Mouse (Mus musculus) lung, adult 18-20 months (tissue): Measurements from ENCODE around the gene Exoc2.
A peak's percentile ranks its signal among the peaks of the same experiment; 100 is the strongest.

Source experiments
- DNase-seq, 2 experiments: peaks; one replicate each; pipeline ENCODE4 v3.0.0; 2022; ENCODE audit warnings: mixed read lengths in 2 of 2

The Exoc2 gene

GRCm38 (mm10) chr13:30766636-30767476, 207.0 kb downstream of the Exoc2 start:
- no peak for DNase-seq

- DNase-seq: no peak
Measured at GRCm38 (mm10) chr13:30765906-30766305, 208.0 kb downstream of the Exoc2 start.

DNA sequence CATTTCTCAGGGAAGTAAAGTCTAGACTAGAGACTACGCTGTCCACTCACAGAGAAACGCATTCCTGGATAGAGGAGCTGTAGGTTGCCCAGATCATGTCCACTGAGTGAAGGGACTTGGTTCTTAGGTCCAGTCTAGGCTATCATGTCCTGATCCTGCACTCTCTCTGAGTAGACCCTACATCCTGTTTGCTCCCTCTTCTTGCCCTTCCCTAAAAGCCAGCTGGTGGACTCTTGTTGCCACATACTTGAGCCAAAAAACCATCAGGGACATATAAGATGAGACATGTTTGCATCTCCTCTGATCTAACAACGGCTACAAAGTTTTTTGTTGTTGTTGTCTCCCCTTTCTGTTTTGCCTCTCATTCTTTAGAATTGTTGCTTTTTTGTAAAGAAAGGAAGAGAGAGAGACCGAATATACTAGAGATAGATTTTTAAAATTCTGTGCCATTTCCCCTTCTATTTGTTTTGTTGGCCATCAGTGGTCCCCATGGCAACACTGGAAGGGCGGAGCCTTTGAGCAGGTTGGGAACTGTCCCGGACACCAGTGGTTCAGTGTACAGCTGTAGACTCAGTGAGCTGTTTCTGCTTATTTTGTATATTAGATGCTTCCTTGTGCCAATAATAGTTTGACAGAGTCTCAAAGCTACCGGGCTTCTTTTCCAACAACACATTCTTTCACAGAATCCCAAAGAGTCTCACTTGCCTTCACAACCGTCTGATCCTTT, 209.7 kb downstream of the Exoc2 start:
- peak; percentile 57 to 63 for DNase-seq
